Mouse (Mus musculus) midbrain, embryonic 16.5 days (tissue): ENCODE data around the gene Arid4b. TPM values are rescaled to one million over a fixed set of nuclear protein-coding genes. Genes with fewer than 3 reads are reported as not detected.
"Not testable (repeated sequence)": the region's sequence is repeated elsewhere in the genome, so short reads cannot be mapped to it uniquely, and the experiment has no call there.

ENCODE experiments used
- ATAC-seq: fragments of 200-750 bp; cut with Nextera tagmentation; 2 replicates; pipeline ENCODE4 v1.8.0; 2017; ENCODE audit warnings: moderate TSS enrichment
- H3K27ac ChIP-seq: fragments of 300-500 bp; sonication (generic); 2 replicates; pipeline ENCODE4 v1.5.1; 2014; ENCODE audit warnings: mild to moderate bottlenecking, low read length, mixed read lengths
- H3K27me3 ChIP-seq: fragments of 300-500 bp; sonication (generic); 2 replicates; pipeline ENCODE4 v1.6.1; 2014; ENCODE audit warnings: low read depth, low read length, mixed read lengths; ENCODE audit not compliant: control insufficient read depth, insufficient read depth
- H3K36me3 ChIP-seq: fragments of 300-500 bp; sonication (generic); 2 replicates; pipeline ENCODE4 v1.6.1; 2014; ENCODE audit warnings: mild to moderate bottlenecking, low read length, moderate library complexity, mixed read lengths; ENCODE audit not compliant: control insufficient read depth, insufficient read depth
- H3K4me1 ChIP-seq: fragments of 300-500 bp; sonication (generic); 2 replicates; pipeline ENCODE4 v1.6.1; 2014; ENCODE audit warnings: mild to moderate bottlenecking, low read length, mixed read lengths; ENCODE audit not compliant: control insufficient read depth, insufficient read depth
- H3K4me2 ChIP-seq: fragments of 300-500 bp; sonication (generic); 2 replicates; pipeline ENCODE4 v1.6.1; 2014; ENCODE audit warnings: mild to moderate bottlenecking, low read length, mixed read lengths
- H3K4me3 ChIP-seq: fragments of 300-500 bp; sonication (generic); 2 replicates; pipeline ENCODE4 v1.5.1; 2014; ENCODE audit warnings: low read depth, mild to moderate bottlenecking, low read length, moderate library complexity, mixed read lengths
- H3K9ac ChIP-seq: fragments of 300-500 bp; sonication (generic); 2 replicates; pipeline ENCODE4 v1.6.1; 2014; ENCODE audit warnings: low read depth, low read length, mixed read lengths
- H3K9me3 ChIP-seq: fragments of 300-500 bp; sonication (generic); replicated peaks from 2 replicates; pipeline ENCODE4 v1.6.1; 2014; ENCODE audit warnings: mild to moderate bottlenecking, low read length, mixed read lengths; ENCODE audit not compliant: control insufficient read depth, poor library complexity, severe bottlenecking
- WGBS: fragments of 180-500 bp; shearing (Covaris S2); extraction: QIAGEN DNeasy Blood & Tissue Kit; methylation state at CpG from one replicate; pipeline ENCODE4 v1.1.7; 2014; 5-methylcytosine and 5-hydroxymethylcytosine counted together
- polyA plus RNA-seq: library from polyadenylated mRNA; unstranded; fragments of >200 nt; fragmentation: Nextera tagmentation; extraction: Ambion mirVana; gene quantifications from 2 replicates; pipeline ENCODE4 v1.2.1, GENCODE M21; 2015

Arid4b gene
- polyA plus RNA-seq: 80.9 and 89.7 TPM in 2 replicates

DNA sequence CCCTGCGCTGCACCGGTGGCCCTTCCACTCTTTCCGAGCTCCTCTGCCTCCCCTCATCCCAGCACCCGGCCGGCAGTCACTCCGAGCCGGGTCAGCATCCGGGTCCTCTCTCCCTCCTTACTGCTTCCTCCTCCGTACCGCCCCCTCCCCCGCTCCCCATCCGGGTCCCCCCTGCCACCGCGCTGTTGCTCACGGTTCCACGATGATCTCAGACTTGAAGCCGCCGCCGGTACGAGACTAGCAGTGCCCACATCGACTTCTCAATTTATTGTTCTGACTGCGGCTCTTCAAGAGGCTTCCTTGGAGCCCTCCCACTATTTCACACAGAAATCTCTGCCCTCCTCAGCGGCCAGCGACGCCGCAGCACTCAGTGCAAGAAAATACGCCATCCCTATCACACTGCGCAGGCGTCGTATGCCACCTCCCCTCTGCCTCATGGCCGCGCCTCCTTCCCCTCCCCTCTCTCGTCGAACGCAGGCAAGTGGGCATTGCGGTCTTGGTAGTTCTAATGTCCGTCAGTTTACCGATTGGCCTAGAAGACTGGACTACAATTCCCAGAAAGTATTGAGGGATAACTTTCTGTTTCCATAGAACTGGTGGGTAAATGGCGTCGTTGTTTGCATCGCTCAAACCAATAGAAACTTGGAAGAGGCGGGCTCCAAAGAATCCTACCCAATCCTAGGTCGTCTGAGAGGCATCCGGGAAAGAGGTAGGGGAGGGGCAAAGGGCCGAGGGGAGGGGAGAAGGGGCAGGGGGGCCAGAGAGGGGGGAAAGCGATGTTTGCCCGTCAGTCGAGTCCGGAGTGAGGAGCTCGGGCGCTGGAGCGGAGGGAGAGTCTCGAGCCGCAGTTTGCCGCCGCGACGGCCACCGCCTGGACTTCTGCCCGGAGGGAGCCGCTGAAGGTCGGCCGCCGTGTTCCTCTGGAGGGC is at the start of gene Arid4b, which contains the start of gene Ggps1:
Gene Arid4b, plus strand, starts transcription at position 220 of the 929 bp plus-strand sequence.
Gene Ggps1, minus strand, starts transcription at position 476 of the 929 bp plus-strand sequence.
- H3K4me2 ChIP-seq: peak within 1 kb of the TSS; percentile 81
- ATAC-seq: peak; percentile 97
- WGBS: under 1% methylated on average over 53 of the region's 64 CpGs
- H3K27me3 ChIP-seq: no peaks in the 10 kb centered on the region
- 0 out of 2 replicates have a peak, but pooled peaks cover 2% of the 10 kb centered on the region for H3K36me3 ChIP-seq
- peak within 1 kb of the TSS; percentile 97 for H3K27ac ChIP-seq
- H3K4me1 ChIP-seq: peaks cover 34% of the 10 kb centered on the region
- peak within 1 kb of the TSS; percentile 99 for H3K4me3 ChIP-seq
- no peaks in the 10 kb centered on the region for H3K9me3 ChIP-seq
- H3K9ac ChIP-seq: peak within 1 kb of the TSS; percentile 99

DNA sequence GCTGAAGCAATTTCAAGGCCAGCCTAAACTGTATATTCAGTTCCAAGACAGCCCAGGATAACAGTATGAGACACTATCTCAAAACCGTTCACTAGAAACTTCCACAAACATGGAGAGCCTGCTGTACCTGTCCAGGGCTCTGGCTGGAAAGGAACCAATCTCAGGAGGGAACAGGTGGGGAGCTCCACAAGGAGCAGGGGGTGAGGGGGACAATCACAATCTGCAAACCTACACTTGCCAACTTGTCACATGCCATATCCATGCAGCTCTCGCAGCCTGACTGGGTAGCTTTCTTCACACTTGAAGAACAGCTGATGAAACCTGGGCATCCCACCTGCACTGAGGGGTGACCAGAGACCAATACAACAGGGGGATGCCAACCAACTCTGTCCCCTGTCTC is 49.0 kb upstream of the Arid4b start:
- Histone ChIP-seq H3K4me2 (no peak overlapping the region), H3K9me3 (no peaks in the 10 kb centered on the region), H3K9ac (no peak overlapping the region), H3K4me3 (no peak overlapping the region), H3K36me3 (peaks cover 16% of the 10 kb centered on the region), H3K27me3 (no peaks in the 10 kb centered on the region), H3K4me1 (no peaks in the 10 kb centered on the region), H3K27ac (no peak overlapping the region)
- no peak for ATAC-seq
- WGBS: 98% methylated on average over 2 of the region's 2 CpGs

DNA sequence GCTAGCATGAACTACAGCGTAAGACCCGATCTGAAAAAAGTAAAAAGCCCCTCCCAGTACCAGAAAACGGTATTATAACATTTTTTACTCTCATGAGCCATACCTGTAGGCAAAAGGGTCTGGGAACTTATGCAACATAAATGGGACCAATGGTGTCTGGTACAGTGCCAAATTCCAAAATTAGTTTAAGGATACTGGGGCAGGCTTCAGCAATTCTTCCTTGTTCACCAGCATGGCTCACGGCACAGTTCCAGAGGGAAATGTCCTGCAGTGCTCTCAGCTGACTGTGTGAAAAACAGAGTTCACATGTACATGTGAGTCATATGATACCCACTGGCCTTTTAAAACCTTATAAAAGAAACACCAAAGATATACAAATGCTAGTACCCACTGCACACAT is 48.5 kb upstream of the Arid4b start:
- H3K4me1 ChIP-seq: no peaks in the 10 kb centered on the region
- no peak overlapping the region for H3K4me2 ChIP-seq
- H3K27ac ChIP-seq: no peak overlapping the region
- peaks cover 21% of the 10 kb centered on the region for H3K36me3 ChIP-seq
- H3K9ac ChIP-seq: no peak overlapping the region
- H3K4me3 ChIP-seq: no peak overlapping the region
- no peak for ATAC-seq
- no peaks in the 10 kb centered on the region for H3K9me3 ChIP-seq
- no peaks in the 10 kb centered on the region for H3K27me3 ChIP-seq
- 91% methylated on average over 4 of the region's 4 CpGs for WGBS

DNA sequence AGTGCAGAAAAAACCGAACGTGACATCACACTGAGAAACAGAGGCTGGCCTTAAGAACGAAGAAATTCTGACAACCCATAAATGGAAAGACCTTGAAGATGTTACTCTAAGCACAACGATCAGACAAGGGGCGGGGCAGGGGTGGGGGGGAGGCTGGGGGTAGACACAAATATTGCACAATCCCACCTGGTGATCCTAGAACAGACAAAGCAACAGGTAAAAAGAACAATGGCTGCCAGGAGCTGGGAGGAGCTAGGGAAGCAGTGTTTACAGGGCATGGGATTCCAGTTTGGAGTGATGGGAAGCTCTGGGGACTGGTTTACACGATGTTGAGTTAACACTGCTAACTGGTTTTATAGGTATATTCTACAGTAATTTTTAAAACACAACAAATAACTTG is 47.4 kb upstream of the Arid4b start:
- Histone ChIP-seq H3K36me3 (peaks cover 18% of the 10 kb centered on the region), H3K9ac (no peak overlapping the region), H3K27ac (no peak overlapping the region), H3K9me3 (no peaks in the 10 kb centered on the region), H3K4me3 (no peak overlapping the region), H3K27me3 (no peaks in the 10 kb centered on the region), H3K4me2 (no peak overlapping the region), H3K4me1 (no peaks in the 10 kb centered on the region)
- no peak for ATAC-seq
- WGBS: 93% methylated on average over 6 of the region's 6 CpGs

DNA sequence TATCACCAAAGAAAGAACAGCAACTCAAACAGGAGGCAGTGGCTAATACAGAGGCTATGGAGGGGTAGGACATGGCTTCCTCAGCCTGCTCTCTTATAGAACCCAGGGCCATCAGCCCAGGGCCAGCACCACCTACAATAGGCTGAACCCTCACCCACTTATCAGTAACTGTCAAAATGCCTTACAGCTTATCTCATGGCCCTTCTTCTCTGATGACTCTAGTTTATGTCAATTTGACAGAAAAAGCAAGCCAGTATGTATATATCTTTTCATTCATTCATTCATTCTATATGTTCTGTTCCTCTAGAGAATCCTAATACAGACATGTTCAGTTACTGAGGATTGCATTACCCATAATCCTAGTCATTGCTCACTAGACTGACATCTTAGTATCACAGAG is 44.7 kb upstream of the Arid4b start:
- peaks cover 14% of the 10 kb centered on the region for H3K36me3 ChIP-seq
- H3K4me3 ChIP-seq: no peak overlapping the region
- no peak overlapping the region for H3K4me2 ChIP-seq
- no peaks in the 10 kb centered on the region for H3K4me1 ChIP-seq
- H3K9ac ChIP-seq: no peak overlapping the region
- no peak for ATAC-seq
- H3K27me3 ChIP-seq: no peaks in the 10 kb centered on the region
- H3K9me3 ChIP-seq: no peaks in the 10 kb centered on the region
- H3K27ac ChIP-seq: no peak overlapping the region

DNA sequence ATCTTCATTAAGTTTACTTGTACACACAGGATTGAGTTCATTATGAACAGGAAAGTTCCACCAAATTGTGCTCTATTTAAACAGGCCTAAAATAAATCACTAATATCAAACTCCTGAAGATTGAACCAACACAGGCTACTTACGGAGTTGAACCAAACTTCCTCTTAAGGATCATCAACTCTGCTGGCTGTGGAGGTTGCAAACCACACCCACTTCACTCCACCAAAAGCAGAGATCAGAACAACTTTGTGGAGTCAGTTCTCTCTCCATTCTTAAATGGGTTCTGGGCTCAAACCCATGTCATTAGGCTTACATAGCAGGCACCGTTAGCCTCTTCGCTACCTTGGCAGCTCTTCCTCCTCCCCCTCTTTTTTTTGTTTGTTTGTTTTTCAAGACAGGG is 44.2 kb upstream of the Arid4b start:
- Histone ChIP-seq H3K4me3 (no peak overlapping the region), H3K4me2 (no peak overlapping the region), H3K36me3 (peaks cover 14% of the 10 kb centered on the region), H3K27ac (no peak overlapping the region), H3K4me1 (no peaks in the 10 kb centered on the region), H3K27me3 (no peaks in the 10 kb centered on the region), H3K9me3 (no peaks in the 10 kb centered on the region), H3K9ac (no peak overlapping the region)
- 96% methylated on average over 3 of the region's 3 CpGs for WGBS
- no peak for ATAC-seq

DNA sequence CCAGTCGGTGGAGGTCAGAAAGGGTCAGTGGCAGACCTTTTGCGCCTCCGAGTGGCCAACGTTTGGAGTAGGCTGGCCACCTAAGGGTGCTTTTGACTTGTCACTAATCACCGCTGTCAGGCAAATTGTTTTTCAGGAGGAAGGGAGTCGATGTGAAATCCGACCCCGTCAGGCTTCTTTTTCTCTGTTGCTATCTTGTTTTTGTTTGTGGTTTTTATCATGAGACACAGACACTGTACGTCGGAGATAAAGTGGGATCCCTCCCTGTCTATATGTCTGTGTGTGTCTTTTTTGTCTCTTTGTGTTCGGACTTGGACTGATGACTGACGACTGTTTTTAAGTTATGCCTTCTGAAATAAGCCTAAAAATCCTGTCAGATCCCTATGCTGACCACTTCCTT is 41.6 kb upstream of the Arid4b start:
- H3K9ac ChIP-seq, H3K27me3 ChIP-seq, H3K9me3 ChIP-seq, ATAC-seq, H3K4me2 ChIP-seq, H3K4me1 ChIP-seq, H3K27ac ChIP-seq, H3K4me3 ChIP-seq, H3K36me3 ChIP-seq: not testable (repeated sequence)
- 80% methylated on average over 9 of the region's 12 CpGs for WGBS

DNA sequence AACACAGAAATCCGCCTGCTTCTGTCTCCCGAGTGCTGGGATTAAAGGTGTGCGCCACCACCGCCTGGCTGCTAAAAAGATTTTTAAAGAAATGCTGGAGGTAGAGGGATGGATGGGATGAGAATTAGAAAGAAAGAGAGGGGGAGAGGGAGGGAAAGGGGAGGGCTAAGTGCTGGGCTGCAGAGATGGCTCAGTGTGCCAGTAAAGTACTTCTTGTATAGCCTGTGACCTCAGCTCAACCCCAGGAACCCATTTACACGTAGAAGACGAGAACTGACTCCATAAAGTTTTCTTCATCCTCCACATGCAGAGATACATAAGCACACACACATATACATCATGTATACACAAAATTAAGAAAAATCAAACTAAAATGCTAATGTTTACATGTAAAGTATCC is 37.5 kb upstream of the Arid4b start:
- Histone ChIP-seq H3K27me3 (no peaks in the 10 kb centered on the region), H3K9ac (no peak overlapping the region), H3K9me3 (no peaks in the 10 kb centered on the region), H3K4me2 (no peak overlapping the region), H3K27ac (no peak overlapping the region), H3K36me3 (peaks cover 13% of the 10 kb centered on the region), H3K4me1 (no peaks in the 10 kb centered on the region), H3K4me3 (no peak overlapping the region)
- ATAC-seq: no peak
- 92% methylated on average over 6 of the region's 6 CpGs for WGBS

DNA sequence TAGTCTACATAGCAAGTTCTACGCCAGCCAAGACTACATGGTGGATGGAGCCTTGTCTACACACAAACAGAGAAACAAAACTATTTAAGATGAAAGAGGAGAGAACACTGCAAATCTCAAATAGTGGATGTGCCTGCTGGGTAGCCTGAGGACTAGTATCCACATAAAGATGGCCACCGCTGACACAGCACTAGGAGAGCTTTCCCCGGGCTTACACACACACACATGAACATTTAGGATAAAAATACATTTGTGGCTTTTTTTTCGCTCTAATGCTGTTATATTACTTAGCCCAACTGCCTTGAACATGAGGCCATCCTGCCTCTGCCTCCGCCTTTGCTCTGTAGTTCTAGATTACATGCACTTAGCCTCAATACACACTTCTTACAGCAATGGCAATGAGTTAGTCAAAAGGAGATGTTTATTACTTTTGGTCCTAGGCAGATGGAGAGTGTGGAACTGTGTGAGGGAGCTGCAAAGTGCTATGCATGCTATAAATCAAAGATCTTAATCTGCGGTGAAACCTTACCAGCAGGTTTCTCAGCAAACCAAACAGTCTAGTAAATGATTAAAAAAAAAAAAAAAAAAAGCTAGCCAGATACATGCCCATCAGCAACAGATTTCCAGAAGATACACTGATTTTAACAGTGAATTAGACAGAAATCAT is 36.7 kb upstream of the Arid4b start:
- no peak for ATAC-seq
- Histone ChIP-seq H3K36me3 (peaks cover 13% of the 10 kb centered on the region), H3K9ac (no peak overlapping the region), H3K27me3 (no peaks in the 10 kb centered on the region), H3K4me3 (no peak overlapping the region), H3K4me2 (no peak overlapping the region), H3K27ac (no peak overlapping the region), H3K4me1 (no peaks in the 10 kb centered on the region), H3K9me3 (no peaks in the 10 kb centered on the region)
- 97% methylated on average over 6 of the region's 6 CpGs for WGBS
